Mouse (Mus musculus): ENCODE measurements around the gene Rmdn3. TPM values are rescaled to one million over a fixed set of nuclear protein-coding genes. Genes with fewer than 3 reads are reported as not detected.

The Rmdn3 gene
- polyA plus RNA-seq, 1 experiment, result 58.4 TPM

- no peaks in the 10 kb centered on the region for H3K4me1 ChIP-seq (ENCODE audit: control insufficient read depth, insufficient read depth, low read length)
- H3K27ac ChIP-seq (ENCODE audit: insufficient read depth, low read length), result no peak overlapping the region
- no peak for TF ChIP-seq CTCF (IDR thresholded peaks at IDR 0.05; ENCODE audit: extremely low read depth, insufficient read depth, low read length)
- TF ChIP-seq POLR2A (IDR thresholded peaks at IDR 0.05; ENCODE audit: extremely low read depth, insufficient read depth, low read length), result no peak
- H3K4me3 ChIP-seq (ENCODE audit: insufficient read depth, low read length), result peak overlapping the region; percentile 70; the same call in 1 of the 2 replicates
These were observed 43.5 kb downstream of the Rmdn3 start for GRCm38 (mm10) chr2:119113121-119113925.

GRCm38 (mm10) chr2:119112438-119113112 is 44.3 kb downstream of the Rmdn3 start, which contains the start of gene Rad51:
Gene Rad51, plus strand, starts transcription at chr2:119112793.
- TF ChIP-seq CTCF (IDR thresholded peaks at IDR 0.05; ENCODE audit: extremely low read depth, insufficient read depth, low read length), result no peak
- peak; percentile 80 for TF ChIP-seq POLR2A (IDR thresholded peaks at IDR 0.05; ENCODE audit: extremely low read depth, insufficient read depth, low read length)
- Histone ChIP-seq H3K4me3 (ENCODE audit: insufficient read depth, low read length) (peak within 1 kb of the TSS; percentile 70), H3K4me1 (ENCODE audit: control insufficient read depth, insufficient read depth, low read length) (no peaks in the 10 kb centered on the region)

DNA sequence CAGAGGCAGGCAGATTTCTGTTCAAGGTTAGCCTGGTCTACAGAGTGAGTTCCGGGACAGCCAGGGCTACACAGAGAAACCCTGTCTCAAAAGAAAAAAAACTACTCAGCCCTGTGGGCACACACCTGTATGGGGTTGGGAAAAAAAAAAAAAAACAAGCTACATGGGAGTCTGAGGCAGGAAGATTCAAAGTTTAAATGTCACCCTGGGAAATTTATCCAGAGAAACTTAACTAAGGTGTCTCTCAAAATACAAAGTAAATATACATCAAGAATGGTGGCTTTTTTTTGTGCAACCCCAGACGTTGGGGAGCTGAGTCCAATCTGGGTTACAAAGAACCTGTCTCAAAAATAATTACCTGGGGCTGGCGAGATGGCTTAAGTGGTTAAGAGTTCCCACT is 45.8 kb downstream of the Rmdn3 start:
- Histone ChIP-seq H3K4me3 (ENCODE audit: insufficient read depth, low read length) (no peak overlapping the region), H3K4me1 (ENCODE audit: control insufficient read depth, insufficient read depth, low read length) (no peaks in the 10 kb centered on the region), H3K27ac (ENCODE audit: insufficient read depth, low read length) (no peak overlapping the region)
- TF ChIP-seq POLR2A (IDR thresholded peaks at IDR 0.05; ENCODE audit: extremely low read depth, insufficient read depth, low read length) (no peak), CTCF (IDR thresholded peaks at IDR 0.05; ENCODE audit: extremely low read depth, insufficient read depth, low read length) (no peak)

More at GRCm38 (mm10) chr2:119112438-119113112, 44.3 kb downstream of the Rmdn3 start, which contains the start of gene Rad51:
- peak within 1 kb of the TSS; percentile 71 for H3K27ac ChIP-seq (ENCODE audit: insufficient read depth, low read length)

GRCm38 (mm10) chr2:119108554-119108953 is 48.3 kb downstream of the Rmdn3 start:
- no peak for TF ChIP-seq CTCF (IDR thresholded peaks at IDR 0.05; ENCODE audit: extremely low read depth, insufficient read depth, low read length)
- no peak for TF ChIP-seq POLR2A (IDR thresholded peaks at IDR 0.05; ENCODE audit: extremely low read depth, insufficient read depth, low read length)
- Histone ChIP-seq H3K27ac (ENCODE audit: insufficient read depth, low read length) (no peak overlapping the region), H3K4me1 (ENCODE audit: control insufficient read depth, insufficient read depth, low read length) (no peaks in the 10 kb centered on the region), H3K4me3 (ENCODE audit: insufficient read depth, low read length) (no peak overlapping the region)

- TF ChIP-seq POLR2A (IDR thresholded peaks at IDR 0.05; ENCODE audit: extremely low read depth, insufficient read depth, low read length), result no peak
- no peak for TF ChIP-seq CTCF (IDR thresholded peaks at IDR 0.05; ENCODE audit: extremely low read depth, insufficient read depth, low read length)
- H3K27ac ChIP-seq (ENCODE audit: insufficient read depth, low read length), result no peak overlapping the region
- no peak overlapping the region for H3K4me3 ChIP-seq (ENCODE audit: insufficient read depth, low read length)
- no peaks in the 10 kb centered on the region for H3K4me1 ChIP-seq (ENCODE audit: control insufficient read depth, insufficient read depth, low read length)
These were observed 50.3 kb downstream of the Rmdn3 start for GRCm38 (mm10) chr2:119106583-119106982.

DNA sequence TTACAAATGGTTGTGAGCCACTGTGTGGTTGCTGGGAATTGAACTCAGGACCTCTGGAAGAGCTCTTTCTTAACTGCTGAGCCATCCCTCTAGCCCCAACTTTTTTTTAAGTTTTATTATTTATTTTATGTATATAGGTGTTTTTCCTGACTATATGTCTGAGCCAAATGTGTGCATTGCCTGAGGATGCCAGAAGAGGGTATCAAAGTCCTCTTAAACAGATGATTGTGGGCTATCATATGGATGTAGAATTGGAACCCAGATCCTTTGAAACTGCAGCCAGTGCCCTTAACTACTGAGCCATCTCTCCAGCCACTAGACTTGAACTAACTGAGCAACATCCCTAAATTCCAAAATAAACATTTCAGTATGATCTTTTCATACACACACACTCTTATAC is 55.3 kb downstream of the Rmdn3 start:
- TF ChIP-seq POLR2A (IDR thresholded peaks at IDR 0.05; ENCODE audit: extremely low read depth, insufficient read depth, low read length) (no peak), CTCF (IDR thresholded peaks at IDR 0.05; ENCODE audit: extremely low read depth, insufficient read depth, low read length) (no peak)
- no peak overlapping the region for H3K4me3 ChIP-seq (ENCODE audit: insufficient read depth, low read length)
- H3K4me1 ChIP-seq (ENCODE audit: control insufficient read depth, insufficient read depth, low read length), result no peaks in the 10 kb centered on the region
- H3K27ac ChIP-seq (ENCODE audit: insufficient read depth, low read length), result no peak overlapping the region

Other genes starting within 250 kb of the Rmdn3 start
- gene Chst14, start 230.5 kb downstream of the Rmdn3 start, polyA plus RNA-seq (2012; rRNA removed), result 2.8 and 3.1 TPM in 2 replicates
- 44.3 and 45.1 TPM in 2 replicates for gene Ccdc32, start 127.6 kb downstream of the Rmdn3 start, polyA plus RNA-seq (2012; rRNA removed)
- 4.8 and 4.9 TPM in 2 replicates for gene Rpusd2, start 122.2 kb downstream of the Rmdn3 start, polyA plus RNA-seq (2012; rRNA removed)
- 0.04 and 0.08 TPM in 2 replicates for gene Knl1, start 109.9 kb downstream of the Rmdn3 start, polyA plus RNA-seq (2012; rRNA removed)
- 1.4 and 1.6 TPM in 2 replicates for gene Rad51, start 44.2 kb downstream of the Rmdn3 start, polyA plus RNA-seq (2012; rRNA removed)
- gene Gchfr, start 10.7 kb upstream of the Rmdn3 start, polyA plus RNA-seq (2012; rRNA removed), result 0.96 and 1.3 TPM in 2 replicates
- not detected in 2 replicates for gene Gm14137, start 17.5 kb upstream of the Rmdn3 start, polyA plus RNA-seq (2012; rRNA removed)
- 52.9 and 68.2 TPM in 2 replicates for gene Zfyve19, start 51.6 kb upstream of the Rmdn3 start, polyA plus RNA-seq (2012; rRNA removed)
- 25.8 and 25.9 TPM in 2 replicates for gene Dnajc17, start 51.8 kb upstream of the Rmdn3 start, polyA plus RNA-seq (2012; rRNA removed)
- not detected in 2 replicates for gene Ppp1r14d, start 72.9 kb upstream of the Rmdn3 start, polyA plus RNA-seq (2012; rRNA removed)
- 1.8 and 2.6 TPM in 2 replicates for gene Spint1, start 80.3 kb upstream of the Rmdn3 start, polyA plus RNA-seq (2012; rRNA removed)
- gene Rhov, start 114.2 kb upstream of the Rmdn3 start, polyA plus RNA-seq (2012; rRNA removed), result 8.3 and 8.6 TPM in 2 replicates
- gene Vps18, start 131.7 kb upstream of the Rmdn3 start, polyA plus RNA-seq (2012; rRNA removed), result 32.2 and 33.0 TPM in 2 replicates
- 2.9 and 3.3 TPM in 2 replicates for gene Dll4, start 168.8 kb upstream of the Rmdn3 start, polyA plus RNA-seq (2012; rRNA removed)
- gene Chac1, start 194.2 kb upstream of the Rmdn3 start, polyA plus RNA-seq (2012; rRNA removed), result 7.9 and 8.3 TPM in 2 replicates